Mouse (Mus musculus) C2C12 (cell line): Measurements from ENCODE around the gene Thbs3. TPM values are rescaled to one million over a fixed set of nuclear protein-coding genes. Genes with fewer than 3 reads are reported as not detected.

Experiments used
- H3K27me3 ChIP-seq: one replicate; pipeline ENCODE4 v1.6.1; 2011; ENCODE audit not compliant: control insufficient read depth, insufficient read depth, insufficient read length
- H3K36me3 ChIP-seq: one replicate; pipeline ENCODE4 v1.6.1; 2011; ENCODE audit not compliant: control insufficient read depth, insufficient read depth
- H3K4me3 ChIP-seq: one replicate; pipeline ENCODE4 v1.5.1; 2011; ENCODE audit warnings: mild to moderate bottlenecking, control low read depth; ENCODE audit not compliant: poor library complexity, insufficient read depth, severe bottlenecking
- H3K79me2 ChIP-seq: one replicate; pipeline ENCODE4 v1.6.1; 2011; ENCODE audit not compliant: control insufficient read depth, insufficient read depth
- H3K79me3 ChIP-seq: one replicate; pipeline ENCODE4 v1.6.1; 2011; ENCODE audit warnings: low read depth, control low read depth
- H3ac ChIP-seq: one replicate; pipeline ENCODE3; 2011; ENCODE audit warnings: low read depth; ENCODE audit not compliant: control insufficient read depth, insufficient read length
- CEBPB ChIP-seq: IDR thresholded peaks from one replicate; pipeline ENCODE4 v1.6.1; 2011; ENCODE audit warnings: low read depth, mild to moderate bottlenecking, control low read depth, moderate library complexity
- CTCF ChIP-seq: IDR thresholded peaks from one replicate; pipeline ENCODE4 v1.5.1; 2011; ENCODE audit not compliant: control insufficient read depth, insufficient read depth, insufficient read length
- FOSL1 ChIP-seq: IDR thresholded peaks from one replicate; pipeline ENCODE4 v1.8.0; 2011; ENCODE audit warnings: mild to moderate bottlenecking, low read length; ENCODE audit not compliant: poor library complexity, insufficient read depth, severe bottlenecking
- MAX ChIP-seq: IDR thresholded peaks from one replicate; pipeline ENCODE4 v1.6.1; 2011; ENCODE audit warnings: mild to moderate bottlenecking, control low read depth
- MYOD1 ChIP-seq: IDR thresholded peaks from one replicate; pipeline ENCODE4 v1.6.1; 2011; ENCODE audit warnings: low read depth; ENCODE audit not compliant: control insufficient read depth, insufficient read length
- MYOG ChIP-seq: IDR thresholded peaks from one replicate; pipeline ENCODE4 v1.6.1; 2011; ENCODE audit not compliant: control insufficient read depth, insufficient read length; ENCODE audit errors: extremely low read depth
- USF1 ChIP-seq: IDR thresholded peaks from one replicate; pipeline ENCODE4 v1.6.1; 2011; ENCODE audit warnings: low read depth, mild to moderate bottlenecking, control low read depth, moderate library complexity
- microRNA-seq: library from miRNA; unstranded; fragments of <30 nt; microRNA quantifications from one replicate; pipeline ENCODE4, GENCODE M21; 2019; ENCODE audit warnings: borderline microRNAs expressed
- polyA plus RNA-seq: library from polyadenylated mRNA; unstranded; fragments of >200 nt; fragmentation: generic; extraction: Trizol; gene quantifications from one replicate; pipeline ENCODE4 v1.2.1, GENCODE M21; 2012; ENCODE audit warnings: missing spikeins

Thbs3 gene
- polyA plus RNA-seq, 1 experiment, result 9.1 TPM

GRCm38 (mm10) chr3:89268916-89269315 lies 53.9 kb downstream of the Thbs3 start:
- Histone ChIP-seq H3K4me3 (no peak overlapping the region), H3K27me3 (no peaks in the 10 kb centered on the region)

GRCm38 (mm10) chr3:89270051-89270755 lies 55.2 kb downstream of the Thbs3 start, which contains the start of gene Slc50a1:
TSS of gene Slc50a1 (minus strand) at chr3:89270570.
- TF ChIP-seq MYOD1 (no peak), CTCF (peak; percentile 52), MAX (peak; percentile 82), MYOG (no peak), FOSL1 (no peak), USF1 (no peak), CEBPB (no peak)
- Histone ChIP-seq H3K79me2 (peaks cover 36% of the 10 kb centered on the region), H3K4me3 (peak within 1 kb of the TSS; percentile 41)

More at GRCm38 (mm10) chr3:89268916-89269315, 53.9 kb downstream of the Thbs3 start:
- peaks cover 20% of the 10 kb centered on the region for H3K36me3 ChIP-seq
- H3ac ChIP-seq, result no peak overlapping the region
- H3K79me3 ChIP-seq, result peaks cover 8% of the 10 kb centered on the region
- no peak for TF ChIP-seq CEBPB
- TF ChIP-seq CTCF, result no peak
- no peak for TF ChIP-seq MAX
- no peak for TF ChIP-seq USF1
- TF ChIP-seq FOSL1, result no peak
- no peak for TF ChIP-seq MYOG
- no peak for TF ChIP-seq MYOD1
- H3K79me2 ChIP-seq, result peaks cover 36% of the 10 kb centered on the region

GRCm38 (mm10) chr3:89270891-89271290 lies 55.9 kb downstream of the Thbs3 start:
- Histone ChIP-seq H3K4me3 (no peak overlapping the region), H3ac (no peak overlapping the region), H3K27me3 (no peaks in the 10 kb centered on the region), H3K36me3 (peaks cover 29% of the 10 kb centered on the region), H3K79me2 (peaks cover 38% of the 10 kb centered on the region), H3K79me3 (peaks cover 8% of the 10 kb centered on the region)
- TF ChIP-seq USF1 (no peak), FOSL1 (no peak), MAX (peak; percentile 95), CEBPB (no peak)

More at GRCm38 (mm10) chr3:89270051-89270755, 55.2 kb downstream of the Thbs3 start, which contains the start of gene Slc50a1:
- Histone ChIP-seq H3K79me3 (peaks cover 8% of the 10 kb centered on the region), H3ac (peak within 1 kb of the TSS; percentile 83), H3K36me3 (peaks cover 25% of the 10 kb centered on the region), H3K27me3 (no peaks in the 10 kb centered on the region)

- no peaks in the 10 kb centered on the region for H3K27me3 ChIP-seq
- no peak for TF ChIP-seq USF1
- TF ChIP-seq MYOD1, result no peak
- TF ChIP-seq FOSL1, result no peak
- H3K79me3 ChIP-seq, result peaks cover 7% of the 10 kb centered on the region
- no peak overlapping the region for H3K4me3 ChIP-seq
- H3K79me2 ChIP-seq, result peaks cover 40% of the 10 kb centered on the region
- no peak overlapping the region for H3ac ChIP-seq
- H3K36me3 ChIP-seq, result peaks cover 29% of the 10 kb centered on the region
Measured at GRCm38 (mm10) chr3:89271760-89272159, 56.8 kb downstream of the Thbs3 start.

- peaks cover 21% of the 10 kb centered on the region for H3K36me3 ChIP-seq
- no peak for TF ChIP-seq MYOD1
- no peak for TF ChIP-seq USF1
- TF ChIP-seq FOSL1, result no peak
- TF ChIP-seq CEBPB, result no peak
- TF ChIP-seq MYOG, result no peak
- no peak for TF ChIP-seq MAX
- no peak for TF ChIP-seq CTCF
- H3K4me3 ChIP-seq, result no peak overlapping the region
- peaks cover 12% of the 10 kb centered on the region for H3K79me3 ChIP-seq
- H3K27me3 ChIP-seq, result no peaks in the 10 kb centered on the region
- H3ac ChIP-seq, result no peak overlapping the region
- peaks cover 32% of the 10 kb centered on the region for H3K79me2 ChIP-seq
Measured at GRCm38 (mm10) chr3:89276061-89276460, 61.1 kb downstream of the Thbs3 start.

Small RNAs within 50 kb of the gene (microRNA-seq; reads per million reads assigned to microRNA genes)
- gene Mir92b, result 31.7 reads per million, percentile 66 among the genes with 10 or more reads in this experiment

Other genes with a start within 250 kb of the Thbs3 start
- gene Rusc1, start 121.9 kb upstream of the Thbs3 start, polyA plus RNA-seq, result 25.0 TPM
- gene Gm43738, start 114.1 kb upstream of the Thbs3 start, polyA plus RNA-seq, result 0.02 TPM
- gene Fdps, start 113.2 kb upstream of the Thbs3 start, polyA plus RNA-seq, result 384 TPM
- gene Pklr, start 79.0 kb upstream of the Thbs3 start, polyA plus RNA-seq, result not detected
- 0.15 TPM for gene Hcn3, start 55.0 kb upstream of the Thbs3 start, polyA plus RNA-seq
- 14.5 TPM for gene Clk2, start 50.4 kb upstream of the Thbs3 start, polyA plus RNA-seq
- 139 TPM for gene Scamp3, start 37.7 kb upstream of the Thbs3 start, polyA plus RNA-seq
- gene Fam189b, start 32.0 kb upstream of the Thbs3 start, polyA plus RNA-seq, result 27.4 TPM
- gene Gba, start 12.3 kb upstream of the Thbs3 start, polyA plus RNA-seq, result 40.6 TPM
- gene Mtx1, start 11.9 kb downstream of the Thbs3 start, polyA plus RNA-seq, result 248 TPM
- 0.20 TPM for gene Muc1, start 13.9 kb downstream of the Thbs3 start, polyA plus RNA-seq
- 299 TPM for gene Krtcap2, start 30.8 kb downstream of the Thbs3 start, polyA plus RNA-seq
- 11.0 TPM for gene Trim46, start 31.1 kb downstream of the Thbs3 start, polyA plus RNA-seq
- 228 TPM for gene Dpm3, start 44.2 kb downstream of the Thbs3 start, polyA plus RNA-seq
- gene Slc50a1, start 55.4 kb downstream of the Thbs3 start, polyA plus RNA-seq, result 48.7 TPM
- gene Efna1, start 66.0 kb downstream of the Thbs3 start, polyA plus RNA-seq, result 13.9 TPM
- 2.9 TPM for gene Efna3, start 107.8 kb downstream of the Thbs3 start, polyA plus RNA-seq
- gene Efna4, start 122.8 kb downstream of the Thbs3 start, polyA plus RNA-seq, result 13.3 TPM
- 60.2 TPM for gene Adam15, start 134.8 kb downstream of the Thbs3 start, polyA plus RNA-seq
- gene Dcst2, start 146.8 kb downstream of the Thbs3 start, polyA plus RNA-seq, result 0.01 TPM
- gene Dcst1, start 150.1 kb downstream of the Thbs3 start, polyA plus RNA-seq, result 0.20 TPM
- 29.5 TPM for gene Zbtb7b, start 179.6 kb downstream of the Thbs3 start, polyA plus RNA-seq
- not detected for gene Lenep, start 187.6 kb downstream of the Thbs3 start, polyA plus RNA-seq
- gene Flad1, start 196.7 kb downstream of the Thbs3 start, polyA plus RNA-seq, result 11.0 TPM
- 446 TPM for gene Cks1b, start 203.2 kb downstream of the Thbs3 start, polyA plus RNA-seq
- gene Shc1, start 203.3 kb downstream of the Thbs3 start, polyA plus RNA-seq, result 86.3 TPM
- 53.1 TPM for gene Pygo2, start 215.0 kb downstream of the Thbs3 start, polyA plus RNA-seq
- gene Pbxip1, start 221.5 kb downstream of the Thbs3 start, polyA plus RNA-seq, result 34.6 TPM
- gene Pmvk, start 239.4 kb downstream of the Thbs3 start, polyA plus RNA-seq, result 36.6 TPM